8 mouse cellular contexts compared by ENCODE assay signal in the genomic region with DNA sequence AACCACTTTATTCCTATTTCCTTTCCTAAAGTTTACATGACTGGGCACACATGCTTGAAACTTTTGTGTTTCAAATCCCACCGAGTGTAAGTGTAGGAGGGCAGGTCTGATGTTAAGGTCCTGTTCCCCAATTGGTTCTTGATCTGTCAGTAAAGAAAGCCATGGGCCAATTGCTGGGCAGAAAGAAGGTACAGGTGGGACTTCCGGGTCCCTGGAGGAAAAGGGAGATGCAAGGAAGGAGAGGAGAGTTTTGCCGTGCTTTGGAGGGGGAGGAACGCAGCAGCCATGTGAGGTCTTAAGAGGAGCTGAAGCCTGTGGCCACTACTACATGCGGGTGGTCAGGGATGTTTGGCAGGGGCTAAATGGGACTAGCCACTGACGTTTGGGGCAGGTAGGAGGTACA. TPM values are rescaled to one million over a fixed set of nuclear protein-coding genes. Genes with fewer than 3 reads are reported as not detected.
DNase-seq lines count a peak whose midpoint lies in the region; ATAC-seq and TF ChIP-seq lines count a peak whose summit lies in the region.

No protein-coding gene starts in this region.

- H3K27me3 ChIP-seq in cerebellum, adult 2 months (ENCODE audit: control insufficient read depth, insufficient read depth, low read length), result no peaks in the 10 kb centered on the region
- H3K27me3 ChIP-seq in spleen, adult 2 months (ENCODE audit: control insufficient read depth, insufficient read depth, low read length), result no peaks in the 10 kb centered on the region
- no peaks in the 10 kb centered on the region for H3K27me3 ChIP-seq in limb, embryonic 10.5 days (ENCODE audit: low read depth, poor library complexity, severe bottlenecking)
- H3K27me3 ChIP-seq in testis, adult 2 months (ENCODE audit: control insufficient read depth, insufficient read depth, low read length), result no peaks in the 10 kb centered on the region

- H3K4me3 ChIP-seq in cerebellum, adult 2 months (replicated peaks; ENCODE audit: insufficient read depth, low read depth, low read length), result peak overlapping the region; percentile 35
- peak overlapping the region; percentile 62 for H3K4me3 ChIP-seq in spleen, adult 2 months (ENCODE audit: extremely low read depth, insufficient read depth, insufficient read length)
- H3K4me3 ChIP-seq in limb, embryonic 10.5 days, result peak overlapping the region; percentile 29
- peak overlapping the region; percentile 90 for H3K4me3 ChIP-seq in testis, adult 2 months (ENCODE audit: control insufficient read depth, low read depth, low read length)

- no peaks in the 10 kb centered on the region for H3K36me3 ChIP-seq in spleen, adult 2 months (ENCODE audit: control insufficient read depth, insufficient read depth, low read length)
- H3K36me3 ChIP-seq in limb, embryonic 10.5 days, result no peaks in the 10 kb centered on the region
- no peaks in the 10 kb centered on the region for H3K36me3 ChIP-seq in testis, adult 2 months (ENCODE audit: control insufficient read depth, insufficient read depth, low read length)

- no peaks in the 10 kb centered on the region for H3K9me3 ChIP-seq in limb, embryonic 10.5 days (replicated peaks)

- DNase-seq in cerebellum, adult 2 months, result peak; percentile 10 to 12
- DNase-seq in cerebellum, adult 11-12 months, result no peak
- peak in 1 of 2 experiments; percentile 26 for DNase-seq in spleen, adult 2 months (ENCODE audit: low read depth in 1 of 2, low spot score in 2 of 2)
- DNase-seq in spleen, postnatal 10 days (ENCODE audit: low spot score in 2 of 2), result no peak
- no peak for DNase-seq in limb, embryonic 10.5 days (ENCODE audit: low spot score)
- DNase-seq in adrenal gland, postnatal 4 days (ENCODE audit: low spot score in 2 of 2), result no peak

- TF ChIP-seq POLR2A in cerebellum, adult 2 months (IDR thresholded peaks at IDR 0.05; ENCODE audit: borderline replicate concordance, insufficient read depth, low read length), result no peak
- no peak; the same call in 1 of the 2 replicates for TF ChIP-seq POLR2A in spleen, adult 2 months (IDR thresholded peaks at IDR 0.05; ENCODE audit: low read depth, low read length)
- TF ChIP-seq POLR2A in testis, adult 2 months (IDR thresholded peaks at IDR 0.05; ENCODE audit: control insufficient read depth, low read depth, low read length), result peak; percentile 66

- no peak for ATAC-seq in erythroblast, adult 5-6 weeks (replicated peaks; ENCODE audit: low FRiP score, poor library complexity, severe bottlenecking)

- H3K27ac ChIP-seq in cerebellum, adult 2 months (ENCODE audit: insufficient read depth, low read length), result no peak overlapping the region
- peak overlapping the region; percentile 38; the same call in 1 of the 2 replicates for H3K27ac ChIP-seq in spleen, adult 2 months (ENCODE audit: insufficient read depth, low read length)
- H3K27ac ChIP-seq in limb, embryonic 10.5 days, result no peak overlapping the region
- H3K27ac ChIP-seq in testis, adult 2 months (ENCODE audit: control insufficient read depth, insufficient read depth, low read depth, low read length), result peak overlapping the region; percentile 66; the same call in 1 of the 2 replicates

- no peak for TF ChIP-seq CTCF in cerebellum, adult 2 months (IDR thresholded peaks at IDR 0.05; ENCODE audit: borderline replicate concordance, insufficient read depth, low read depth, low read length)
- no peak for TF ChIP-seq CTCF in spleen, adult 2 months (IDR thresholded peaks at IDR 0.05; ENCODE audit: extremely low read depth, insufficient read depth, insufficient read length, insufficient replicate concordance)
- no peak for TF ChIP-seq CTCF in testis, adult 2 months (IDR thresholded peaks at IDR 0.05; ENCODE audit: control insufficient read depth, insufficient read depth, insufficient replicate concordance, low read depth, low read length)

- H3K4me1 ChIP-seq in cerebellum, adult 2 months (ENCODE audit: control insufficient read depth, insufficient read depth, low read length), result peaks cover 7% of the 10 kb centered on the region; the same call in 1 of the 2 replicates
- no peaks in the 10 kb centered on the region for H3K4me1 ChIP-seq in spleen, adult 2 months (ENCODE audit: control insufficient read depth, insufficient read depth, insufficient read length)
- no peaks in the 10 kb centered on the region for H3K4me1 ChIP-seq in limb, embryonic 10.5 days
- peaks cover 2% of the 10 kb centered on the region; the same call in 1 of the 2 replicates for H3K4me1 ChIP-seq in testis, adult 2 months (ENCODE audit: control insufficient read depth, insufficient read depth, low read length)

- 67% methylated on average over 6 of the region's 6 CpGs for WGBS in cerebellum, adult 2 months
- 50% methylated on average over 6 of the region's 6 CpGs for WGBS in spleen, adult 2 months
- 55% methylated on average over 6 of the region's 6 CpGs for WGBS in limb, embryonic 10.5 days

RNA-seq across cellular contexts. Expression of gene Upb1, which starts 35.7 kb away (rescaled TPM):
- polyA plus RNA-seq in cerebellum, adult 2 months (2012; rRNA removed), result 0.20 and 0.33 TPM in 2 replicates
- 0.74 and 1.3 TPM in 2 replicates for polyA plus RNA-seq in spleen, adult 2 months (2012; rRNA removed)
- polyA plus RNA-seq in limb, embryonic 10.5 days (2016; fragmentation: Nextera tagmentation; extraction: Ambion mirVana), result 0.70 TPM in 1 of 2 replicates, not detected in the other
- polyA plus RNA-seq in testis, adult 2 months (2012; rRNA removed), result 0.13 and 0.20 TPM in 2 replicates
- total RNA-seq in erythroblast, adult 5-6 weeks (2015; ENCODE audit: low replicate concordance), result 0.19 and 0.21 TPM in 2 replicates
- 0.43 and 1.4 TPM in 2 replicates for total RNA-seq in erythroblast, adult 5-6 weeks (2017; ENCODE audit: low replicate concordance)
- 10 to 100 TPM in 1 of 2 experiments, 1 to 10 TPM in 1; 2.1 to 16.1 TPM for total RNA-seq in adrenal gland, postnatal 4 days (2021)

RNA-seq across cellular contexts. Expression of gene Adora2a, which starts 48.6 kb away (rescaled TPM):
- polyA plus RNA-seq in cerebellum, adult 2 months (2012; rRNA removed), result 2.5 and 3.1 TPM in 2 replicates
- polyA plus RNA-seq in spleen, adult 2 months (2012; rRNA removed), result 30.8 and 44.2 TPM in 2 replicates
- 1.7 and 2.2 TPM in 2 replicates for polyA plus RNA-seq in limb, embryonic 10.5 days (2016; fragmentation: Nextera tagmentation; extraction: Ambion mirVana)
- 0.28 and 1.2 TPM in 2 replicates for polyA plus RNA-seq in testis, adult 2 months (2012; rRNA removed)
- total RNA-seq in erythroblast, adult 5-6 weeks (2015; ENCODE audit: low replicate concordance), result 0.42 TPM in 1 of 2 replicates, not detected in the other
- total RNA-seq in erythroblast, adult 5-6 weeks (2017; ENCODE audit: low replicate concordance), result 0.17 TPM in 1 of 2 replicates, not detected in the other
- total RNA-seq in adrenal gland, postnatal 4 days (2021), result 1 to 10 TPM; 9.1 to 9.4 TPM

Comparison
In these comparisons a context has a peak if more than half of its experiments do, and no peak if none do; other contexts are left out.
1. DNase-seq: peak in cerebellum, adult 2 months (2 of 2); none in cerebellum, adult 11-12 months (single experiment), spleen, postnatal 10 days (0 of 2), limb, embryonic 10.5 days (single experiment) and adrenal gland, postnatal 4 days (0 of 2).
2. H3K27ac ChIP-seq: peak in spleen, adult 2 months (single experiment) and testis, adult 2 months (single experiment); none in cerebellum, adult 2 months (single experiment) and limb, embryonic 10.5 days (single experiment).
3. H3K4me3 ChIP-seq: peak in every context shown above with its lines; median percentile 90 in testis, adult 2 months; 62 in spleen, adult 2 months; 35 in cerebellum, adult 2 months; 29 in limb, embryonic 10.5 days.